Mouse (Mus musculus): ENCODE measurements around the gene Rere.
A peak's percentile ranks its signal among the peaks of the same experiment; 100 is the strongest.

DNA sequence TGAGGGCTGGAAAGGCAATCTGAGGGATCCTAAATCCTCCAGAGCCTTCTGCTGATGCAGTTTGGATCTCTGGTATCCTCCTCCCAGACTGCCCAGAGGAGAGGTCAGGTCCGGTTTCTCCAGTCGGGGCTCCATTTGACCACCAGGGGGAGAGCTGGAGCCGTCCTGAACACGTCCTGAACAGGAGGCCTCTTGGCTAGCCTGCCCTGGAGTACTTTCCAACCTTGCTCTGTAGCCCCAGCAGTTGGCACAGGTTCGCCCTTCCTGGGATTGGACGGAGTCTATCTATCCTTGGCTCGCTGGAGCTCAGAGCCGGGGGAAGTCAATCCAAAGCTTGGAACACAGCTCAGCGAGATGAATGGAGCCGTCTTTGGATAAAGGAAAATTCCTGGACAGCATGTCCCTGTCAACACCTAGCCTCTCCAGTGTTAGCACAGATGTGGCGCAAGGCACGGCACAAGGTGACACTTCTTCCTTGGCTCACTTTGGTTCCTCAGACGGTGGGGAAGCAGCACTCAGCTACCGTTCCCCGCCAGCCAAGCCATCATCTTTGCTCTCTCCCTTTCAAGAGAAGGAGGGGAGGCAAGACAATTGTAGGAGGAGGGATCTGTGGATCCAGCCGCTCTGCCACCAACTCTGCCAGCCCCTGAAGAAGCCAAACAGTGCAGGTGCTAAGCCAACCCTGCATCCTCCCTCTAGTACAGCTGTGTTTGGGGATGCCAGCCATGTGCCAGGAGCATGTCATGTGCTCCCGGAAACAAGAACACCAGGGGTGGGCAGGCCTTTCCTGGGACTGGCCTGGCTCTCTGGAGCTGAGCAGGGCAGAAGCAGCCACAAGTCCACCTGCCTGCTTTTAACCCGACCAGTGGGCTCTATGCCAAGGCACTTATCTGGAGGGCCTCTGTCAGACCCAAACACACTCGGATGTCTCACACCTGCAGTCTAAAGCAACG lies 23.9 kb upstream of the Rere start:
- peak; percentile 94 for TF ChIP-seq CTCF (IDR thresholded peaks at IDR 0.05)
- TF ChIP-seq EP300 (IDR thresholded peaks at IDR 0.05): no peak

All from lung, postnatal 0 days (tissue).